Mouse (Mus musculus) heart, embryonic 12.5 days (tissue): ENCODE measurements around the gene Foxp1. TPM values are rescaled to one million over a fixed set of nuclear protein-coding genes. Genes with fewer than 3 reads are reported as not detected.

Source experiments
- ATAC-seq: fragments of 200-750 bp; cut with Nextera tagmentation; 2 replicates; pipeline ENCODE4 v1.8.0; 2017; ENCODE audit warnings: moderate TSS enrichment, moderate library complexity; ENCODE audit not compliant: insufficient number of reproducible peaks, low FRiP score
- H3K27ac ChIP-seq: fragments of 300-500 bp; sonication (generic); 2 replicates; pipeline ENCODE4 v1.5.1; 2016; ENCODE audit warnings: mild to moderate bottlenecking, moderate library complexity; ENCODE audit not compliant: poor library complexity, severe bottlenecking
- H3K27me3 ChIP-seq: fragments of 300-500 bp; sonication (generic); replicated peaks from 2 replicates; pipeline ENCODE4 v1.6.1; 2016; ENCODE audit warnings: mild to moderate bottlenecking, moderate library complexity
- H3K36me3 ChIP-seq: fragments of 300-500 bp; sonication (generic); 2 replicates; pipeline ENCODE4 v1.6.1; 2016; ENCODE audit warnings: mild to moderate bottlenecking, moderate library complexity
- H3K4me1 ChIP-seq: fragments of 300-500 bp; sonication (generic); replicated peaks from 2 replicates; pipeline ENCODE4 v1.6.1; 2016; ENCODE audit warnings: mild to moderate bottlenecking
- H3K4me2 ChIP-seq: fragments of 300-500 bp; sonication (generic); 2 replicates; pipeline ENCODE4 v1.6.1; 2016; ENCODE audit warnings: mild to moderate bottlenecking, moderate library complexity
- H3K4me3 ChIP-seq: fragments of 300-500 bp; sonication (generic); 2 replicates; pipeline ENCODE4 v1.5.1; 2016; ENCODE audit warnings: mild to moderate bottlenecking
- H3K9ac ChIP-seq: fragments of 300-500 bp; sonication (generic); 2 replicates; pipeline ENCODE4 v1.6.1; 2016; ENCODE audit warnings: mild to moderate bottlenecking, moderate library complexity
- H3K9me3 ChIP-seq: fragments of 300-500 bp; sonication (generic); replicated peaks from 2 replicates; pipeline ENCODE4 v1.6.1; 2016; ENCODE audit warnings: mild to moderate bottlenecking, moderate library complexity
- WGBS: fragments of 180-500 bp; shearing (Covaris S2); methylation state at CpG from one replicate; pipeline ENCODE4 v1.1.7; 2016; 5-methylcytosine and 5-hydroxymethylcytosine counted together
- polyA plus RNA-seq: library from polyadenylated mRNA; unstranded; fragments of >200 nt; fragmentation: Nextera tagmentation; extraction: Ambion mirVana; gene quantifications from 2 replicates; pipeline ENCODE4 v1.2.1, GENCODE M21; 2016

Foxp1 gene
- polyA plus RNA-seq: 91.1 and 94.2 TPM in 2 replicates

GRCm38 (mm10) chr6:99522359-99523108, at the start of gene Foxp1:
TSS of gene Foxp1 (minus strand) at chr6:99522721.
- peak within 1 kb of the TSS; percentile 100 for H3K27ac ChIP-seq
- no peaks in the 10 kb centered on the region for H3K27me3 ChIP-seq
- ATAC-seq: peak; percentile 44
- H3K4me1 ChIP-seq: peaks cover 11% of the 10 kb centered on the region; the same call in 1 of the 2 replicates
- WGBS: under 1% methylated on average over 72 of the region's 72 CpGs
- H3K9me3 ChIP-seq: peaks cover 6% of the 10 kb centered on the region
- H3K4me2 ChIP-seq: peak within 1 kb of the TSS; percentile 84
- peaks cover 15% of the 10 kb centered on the region for H3K36me3 ChIP-seq
- peak within 1 kb of the TSS; percentile 90 for H3K4me3 ChIP-seq
- peak within 1 kb of the TSS; percentile 99 for H3K9ac ChIP-seq

GRCm38 (mm10) chr6:99572071-99572470, 49.5 kb upstream of the Foxp1 start:
- Histone ChIP-seq H3K9me3 (0 out of 2 replicates have a peak, but pooled peaks cover 3% of the 10 kb centered on the region), H3K4me2 (no peak overlapping the region), H3K36me3 (no peaks in the 10 kb centered on the region), H3K27me3 (no peaks in the 10 kb centered on the region), H3K9ac (no peak overlapping the region), H3K4me1 (no peaks in the 10 kb centered on the region), H3K4me3 (no peak overlapping the region), H3K27ac (no peak overlapping the region)
- WGBS: 69% methylated on average over 5 of the region's 5 CpGs
- no peak for ATAC-seq

GRCm38 (mm10) chr6:99566921-99567320, 44.4 kb upstream of the Foxp1 start:
- ATAC-seq: no peak
- no peak overlapping the region for H3K4me2 ChIP-seq
- 45% methylated on average over 8 of the region's 8 CpGs for WGBS
- no peak overlapping the region for H3K27ac ChIP-seq
- no peaks in the 10 kb centered on the region for H3K4me1 ChIP-seq
- no peaks in the 10 kb centered on the region for H3K27me3 ChIP-seq
- no peaks in the 10 kb centered on the region for H3K9me3 ChIP-seq
- no peak overlapping the region for H3K9ac ChIP-seq
- H3K4me3 ChIP-seq: no peak overlapping the region
- H3K36me3 ChIP-seq: no peaks in the 10 kb centered on the region

- H3K36me3 ChIP-seq: no peaks in the 10 kb centered on the region
- H3K4me2 ChIP-seq: no peak overlapping the region
- no peaks in the 10 kb centered on the region for H3K9me3 ChIP-seq
- ATAC-seq: no peak
- H3K27ac ChIP-seq: no peak overlapping the region
- H3K9ac ChIP-seq: no peak overlapping the region
- H3K4me3 ChIP-seq: no peak overlapping the region
- H3K27me3 ChIP-seq: no peaks in the 10 kb centered on the region
- no peaks in the 10 kb centered on the region for H3K4me1 ChIP-seq
- 76% methylated on average over 3 of the region's 3 CpGs for WGBS
These were observed 42.2 kb upstream of the Foxp1 start for GRCm38 (mm10) chr6:99564766-99565165.

GRCm38 (mm10) chr6:99556950-99557349, 34.4 kb upstream of the Foxp1 start:
- H3K4me3 ChIP-seq: no peak overlapping the region
- 71% methylated on average over 5 of the region's 5 CpGs for WGBS

GRCm38 (mm10) chr6:99552816-99553215, 30.3 kb upstream of the Foxp1 start:
- Histone ChIP-seq H3K9me3 (0 out of 2 replicates have a peak, but pooled peaks cover under 1% of the 10 kb centered on the region), H3K4me2 (no peak overlapping the region), H3K27ac (no peak overlapping the region), H3K36me3 (no peaks in the 10 kb centered on the region), H3K27me3 (no peaks in the 10 kb centered on the region), H3K4me3 (no peak overlapping the region), H3K9ac (no peak overlapping the region), H3K4me1 (no peaks in the 10 kb centered on the region)
- no peak for ATAC-seq
- WGBS: 59% methylated on average over 1 of the region's 1 CpGs

More at GRCm38 (mm10) chr6:99556950-99557349, 34.4 kb upstream of the Foxp1 start:
- no peak for ATAC-seq
- Histone ChIP-seq H3K36me3 (no peaks in the 10 kb centered on the region), H3K9me3 (0 out of 2 replicates have a peak, but pooled peaks cover 3% of the 10 kb centered on the region), H3K9ac (no peak overlapping the region), H3K4me2 (no peak overlapping the region), H3K27me3 (no peaks in the 10 kb centered on the region), H3K4me1 (no peaks in the 10 kb centered on the region), H3K27ac (no peak overlapping the region)

GRCm38 (mm10) chr6:99546416-99546815, 23.9 kb upstream of the Foxp1 start:
- no peaks in the 10 kb centered on the region for H3K27me3 ChIP-seq

GRCm38 (mm10) chr6:99545437-99545836, 22.9 kb upstream of the Foxp1 start:
- 75% methylated on average over 6 of the region's 6 CpGs for WGBS
- H3K4me3 ChIP-seq: no peak overlapping the region
- H3K27ac ChIP-seq: no peak overlapping the region
- ATAC-seq: no peak
- no peaks in the 10 kb centered on the region for H3K36me3 ChIP-seq
- no peaks in the 10 kb centered on the region for H3K9me3 ChIP-seq
- no peaks in the 10 kb centered on the region for H3K4me1 ChIP-seq
- H3K27me3 ChIP-seq: no peaks in the 10 kb centered on the region
- no peak overlapping the region for H3K4me2 ChIP-seq
- no peak overlapping the region for H3K9ac ChIP-seq

More at GRCm38 (mm10) chr6:99546416-99546815, 23.9 kb upstream of the Foxp1 start:
- Histone ChIP-seq H3K9ac (no peak overlapping the region), H3K4me1 (no peaks in the 10 kb centered on the region), H3K9me3 (no peaks in the 10 kb centered on the region), H3K27ac (no peak overlapping the region), H3K4me3 (no peak overlapping the region), H3K36me3 (no peaks in the 10 kb centered on the region), H3K4me2 (no peak overlapping the region)
- ATAC-seq: no peak
- WGBS: 90% methylated on average over 2 of the region's 2 CpGs

GRCm38 (mm10) chr6:99541105-99541504, 18.6 kb upstream of the Foxp1 start:
- 44% methylated on average over 3 of the region's 3 CpGs for WGBS
- Histone ChIP-seq H3K27ac (no peak overlapping the region), H3K27me3 (no peaks in the 10 kb centered on the region), H3K4me3 (no peak overlapping the region), H3K9me3 (no peaks in the 10 kb centered on the region), H3K36me3 (no peaks in the 10 kb centered on the region), H3K4me2 (no peak overlapping the region), H3K4me1 (no peaks in the 10 kb centered on the region), H3K9ac (no peak overlapping the region)
- ATAC-seq: no peak

GRCm38 (mm10) chr6:99540653-99541052, 18.1 kb upstream of the Foxp1 start:
- Histone ChIP-seq H3K27me3 (no peaks in the 10 kb centered on the region), H3K9me3 (no peaks in the 10 kb centered on the region), H3K9ac (no peak overlapping the region), H3K4me3 (no peak overlapping the region), H3K27ac (no peak overlapping the region), H3K36me3 (no peaks in the 10 kb centered on the region), H3K4me2 (no peak overlapping the region), H3K4me1 (no peaks in the 10 kb centered on the region)
- WGBS: 67% methylated on average over 6 of the region's 6 CpGs
- ATAC-seq: no peak

- WGBS: 83% methylated on average over 5 of the region's 5 CpGs
- Histone ChIP-seq H3K9ac (no peak overlapping the region), H3K27me3 (no peaks in the 10 kb centered on the region), H3K36me3 (no peaks in the 10 kb centered on the region), H3K9me3 (no peaks in the 10 kb centered on the region), H3K27ac (no peak overlapping the region), H3K4me3 (no peak overlapping the region), H3K4me1 (no peaks in the 10 kb centered on the region), H3K4me2 (no peak overlapping the region)
- no peak for ATAC-seq
These were observed 17.6 kb upstream of the Foxp1 start for GRCm38 (mm10) chr6:99540146-99540545.
